Mouse (Mus musculus) limb, embryonic 15.5 days (tissue): ENCODE data around the gene Olfr1441. TPM values are rescaled to one million over a fixed set of nuclear protein-coding genes. Genes with fewer than 3 reads are reported as not detected.

Source experiments
- ATAC-seq: fragments of 200-750 bp; cut with Nextera tagmentation; 2 replicates; pipeline ENCODE4 v1.8.0; 2017; ENCODE audit warnings: low read depth, moderate TSS enrichment; ENCODE audit not compliant: insufficient number of reproducible peaks, low FRiP score, low TSS enrichment
- H3K27ac ChIP-seq: fragments of 300-500 bp; sonication (generic); 2 replicates; pipeline ENCODE4 v1.5.1; 2015; ENCODE audit warnings: moderate library complexity, mild to moderate bottlenecking, inconsistent platforms
- H3K27me3 ChIP-seq: fragments of 300-500 bp; sonication (generic); 2 replicates; pipeline ENCODE4 v1.6.1; 2015; ENCODE audit warnings: inconsistent platforms
- H3K36me3 ChIP-seq: fragments of 300-500 bp; sonication (generic); 2 replicates; pipeline ENCODE4 v1.6.1; 2015; ENCODE audit warnings: inconsistent platforms
- H3K4me1 ChIP-seq: fragments of 300-500 bp; sonication (generic); 2 replicates; pipeline ENCODE4 v1.6.1; 2015; ENCODE audit warnings: inconsistent platforms
- H3K4me2 ChIP-seq: fragments of 300-500 bp; sonication (generic); 2 replicates; pipeline ENCODE4 v1.6.1; 2015; ENCODE audit warnings: mild to moderate bottlenecking, inconsistent platforms
- H3K4me3 ChIP-seq: fragments of 300-500 bp; sonication (generic); 2 replicates; pipeline ENCODE4 v1.5.1; 2015; ENCODE audit warnings: mild to moderate bottlenecking, inconsistent platforms
- H3K9ac ChIP-seq: fragments of 300-500 bp; sonication (generic); 2 replicates; pipeline ENCODE4 v1.6.1; 2015; ENCODE audit warnings: inconsistent platforms
- H3K9me3 ChIP-seq: fragments of 300-500 bp; sonication (generic); 2 replicates; pipeline ENCODE4 v1.6.1; 2016; ENCODE audit warnings: inconsistent platforms
- WGBS: fragments of 180-500 bp; shearing (Covaris S2); methylation state at CpG from one replicate; pipeline ENCODE4 v1.1.7; 2015; 5-methylcytosine and 5-hydroxymethylcytosine counted together
- polyA plus RNA-seq: library from polyadenylated mRNA; unstranded; fragments of >200 nt; fragmentation: Nextera tagmentation; extraction: Ambion mirVana; gene quantifications from 2 replicates; pipeline ENCODE4 v1.2.1, GENCODE M21; 2015

Olfr1441 gene
- polyA plus RNA-seq: not detected in 2 replicates

- Histone ChIP-seq H3K27me3 (no peaks in the 10 kb centered on the region), H3K4me2 (no peak within 1 kb of the TSS), H3K4me1 (no peaks in the 10 kb centered on the region), H3K9me3 (no peaks in the 10 kb centered on the region), H3K36me3 (no peaks in the 10 kb centered on the region), H3K27ac (no peak within 1 kb of the TSS), H3K4me3 (no peak within 1 kb of the TSS), H3K9ac (no peak within 1 kb of the TSS)
- no peak for ATAC-seq
These were observed at the start of gene Olfr1441 for GRCm38 (mm10) chr19:12417361-12417760. TSS of gene Olfr1441 (plus strand) at chr19:12417433.

GRCm38 (mm10) chr19:12373004-12373403 lies 44.2 kb upstream of the Olfr1441 start:
- Histone ChIP-seq H3K27me3 (no peaks in the 10 kb centered on the region), H3K4me3 (no peak overlapping the region), H3K4me2 (no peak overlapping the region), H3K9me3 (no peaks in the 10 kb centered on the region), H3K27ac (no peak overlapping the region), H3K36me3 (no peaks in the 10 kb centered on the region), H3K9ac (no peak overlapping the region), H3K4me1 (no peaks in the 10 kb centered on the region)
- no peak for ATAC-seq
- WGBS: 67% methylated on average over 3 of the region's 3 CpGs

- ATAC-seq: no peak
- H3K4me2 ChIP-seq: no peak overlapping the region
- no peak overlapping the region for H3K27ac ChIP-seq
- H3K9me3 ChIP-seq: no peaks in the 10 kb centered on the region
- no peak overlapping the region for H3K9ac ChIP-seq
- H3K4me1 ChIP-seq: no peaks in the 10 kb centered on the region
- no peaks in the 10 kb centered on the region for H3K27me3 ChIP-seq
- H3K36me3 ChIP-seq: no peaks in the 10 kb centered on the region
- WGBS: 56% methylated on average over 2 of the region's 2 CpGs
- H3K4me3 ChIP-seq: no peak overlapping the region
These were observed 42.7 kb upstream of the Olfr1441 start for GRCm38 (mm10) chr19:12374465-12375025.

- no peaks in the 10 kb centered on the region for H3K9me3 ChIP-seq
- H3K4me1 ChIP-seq: no peaks in the 10 kb centered on the region
- H3K27me3 ChIP-seq: no peaks in the 10 kb centered on the region
- 83% methylated on average over 2 of the region's 2 CpGs for WGBS
- no peaks in the 10 kb centered on the region for H3K36me3 ChIP-seq
- H3K9ac ChIP-seq: no peak within 1 kb of the TSS
- H3K27ac ChIP-seq: no peak within 1 kb of the TSS
- no peak within 1 kb of the TSS for H3K4me3 ChIP-seq
- ATAC-seq: no peak
- no peak within 1 kb of the TSS for H3K4me2 ChIP-seq
These were observed 30.3 kb upstream of the Olfr1441 start, which contains the start of gene Olfr1440 for GRCm38 (mm10) chr19:12386979-12387378. TSS of gene Olfr1440 (plus strand) at chr19:12387279.

- Histone ChIP-seq H3K4me2 (no peak overlapping the region), H3K27me3 (no peaks in the 10 kb centered on the region), H3K4me1 (no peaks in the 10 kb centered on the region), H3K36me3 (no peaks in the 10 kb centered on the region), H3K9me3 (no peaks in the 10 kb centered on the region), H3K9ac (no peak overlapping the region), H3K4me3 (no peak overlapping the region), H3K27ac (no peak overlapping the region)
- ATAC-seq: no peak
These were observed 3.5 kb upstream of the Olfr1441 start for GRCm38 (mm10) chr19:12413737-12414136.

GRCm38 (mm10) chr19:12418312-12418711 lies 1.1 kb downstream of the Olfr1441 start:
- no peak for ATAC-seq
- no peak overlapping the region for H3K4me2 ChIP-seq
- H3K36me3 ChIP-seq: no peaks in the 10 kb centered on the region
- H3K4me1 ChIP-seq: no peaks in the 10 kb centered on the region
- H3K27ac ChIP-seq: no peak overlapping the region
- H3K4me3 ChIP-seq: no peak overlapping the region
- no peaks in the 10 kb centered on the region for H3K9me3 ChIP-seq
- WGBS: 88% methylated on average over 3 of the region's 3 CpGs
- no peak overlapping the region for H3K9ac ChIP-seq
- no peaks in the 10 kb centered on the region for H3K27me3 ChIP-seq

- no peak for ATAC-seq
- no peaks in the 10 kb centered on the region for H3K4me1 ChIP-seq
- no peak overlapping the region for H3K4me2 ChIP-seq
- H3K9me3 ChIP-seq: no peaks in the 10 kb centered on the region
- WGBS: 77% methylated on average over 6 of the region's 6 CpGs
- no peak overlapping the region for H3K27ac ChIP-seq
- no peaks in the 10 kb centered on the region for H3K36me3 ChIP-seq
- H3K27me3 ChIP-seq: no peaks in the 10 kb centered on the region
- H3K9ac ChIP-seq: no peak overlapping the region
- no peak overlapping the region for H3K4me3 ChIP-seq
These were observed 3.3 kb downstream of the Olfr1441 start for GRCm38 (mm10) chr19:12420555-12420954.

GRCm38 (mm10) chr19:12421680-12422079 lies 4.4 kb downstream of the Olfr1441 start:
- ATAC-seq: no peak
- Histone ChIP-seq H3K4me1 (no peaks in the 10 kb centered on the region), H3K27me3 (no peaks in the 10 kb centered on the region), H3K4me3 (no peak overlapping the region), H3K9me3 (no peaks in the 10 kb centered on the region), H3K36me3 (no peaks in the 10 kb centered on the region), H3K9ac (no peak overlapping the region), H3K27ac (no peak overlapping the region), H3K4me2 (no peak overlapping the region)
- 88% methylated on average over 1 of the region's 1 CpGs for WGBS

- WGBS: 78% methylated on average over 5 of the region's 5 CpGs
These were observed 9.9 kb downstream of the Olfr1441 start for GRCm38 (mm10) chr19:12427101-12427500.

GRCm38 (mm10) chr19:12427605-12428004 lies 10.4 kb downstream of the Olfr1441 start, which contains the start of gene Pfpl:
TSS of gene Pfpl (plus strand) at chr19:12427905.
- 93% methylated on average over 6 of the region's 6 CpGs for WGBS
- no peak for ATAC-seq
- H3K9ac ChIP-seq: no peak within 1 kb of the TSS

More at GRCm38 (mm10) chr19:12427101-12427500, 9.9 kb downstream of the Olfr1441 start:
- Histone ChIP-seq H3K9ac (no peak overlapping the region), H3K4me2 (no peak overlapping the region), H3K27ac (no peak overlapping the region), H3K9me3 (no peaks in the 10 kb centered on the region), H3K36me3 (no peaks in the 10 kb centered on the region), H3K27me3 (no peaks in the 10 kb centered on the region), H3K4me3 (no peak overlapping the region), H3K4me1 (no peaks in the 10 kb centered on the region)
- no peak for ATAC-seq

GRCm38 (mm10) chr19:12433033-12433432 lies 15.8 kb downstream of the Olfr1441 start:
- WGBS: 9% methylated on average over 2 of the region's 2 CpGs
- Histone ChIP-seq H3K4me2 (no peak overlapping the region), H3K36me3 (no peaks in the 10 kb centered on the region), H3K4me1 (no peaks in the 10 kb centered on the region), H3K9ac (no peak overlapping the region), H3K9me3 (no peaks in the 10 kb centered on the region), H3K27ac (no peak overlapping the region), H3K4me3 (no peak overlapping the region), H3K27me3 (no peaks in the 10 kb centered on the region)
- no peak for ATAC-seq

More at GRCm38 (mm10) chr19:12427605-12428004, 10.4 kb downstream of the Olfr1441 start, which contains the start of gene Pfpl:
- Histone ChIP-seq H3K36me3 (no peaks in the 10 kb centered on the region), H3K9me3 (no peaks in the 10 kb centered on the region), H3K4me1 (no peaks in the 10 kb centered on the region), H3K4me3 (no peak within 1 kb of the TSS), H3K27me3 (no peaks in the 10 kb centered on the region), H3K4me2 (no peak within 1 kb of the TSS), H3K27ac (no peak within 1 kb of the TSS)

GRCm38 (mm10) chr19:12435011-12435416 lies 17.8 kb downstream of the Olfr1441 start:
- ATAC-seq: no peak

More at GRCm38 (mm10) chr19:12435011-12435416, 17.8 kb downstream of the Olfr1441 start:
- Histone ChIP-seq H3K27ac (no peak overlapping the region), H3K4me2 (no peak overlapping the region), H3K4me1 (no peaks in the 10 kb centered on the region), H3K9me3 (no peaks in the 10 kb centered on the region), H3K27me3 (no peaks in the 10 kb centered on the region), H3K9ac (no peak overlapping the region), H3K4me3 (no peak overlapping the region), H3K36me3 (no peaks in the 10 kb centered on the region)
- WGBS: 77% methylated on average over 4 of the region's 4 CpGs
